Mouse (Mus musculus): Measurements from ENCODE around the gene Dysf. TPM values are rescaled to one million over a fixed set of nuclear protein-coding genes. Genes with fewer than 3 reads are reported as not detected.

Gene Dysf
- not detected in 2 replicates for polyA plus RNA-seq (2012)

- TF ChIP-seq GATA1 (IDR thresholded peaks at IDR 0.05; ENCODE audit: low read length), result no peak
These were observed at the start of gene Dysf for GRCm38 (mm10) chr6:84008363-84009171. Dysf (plus strand) TSS chr6:84008590.

GRCm38 (mm10) chr6:83987642-83988041, 20.7 kb upstream of the Dysf start:
- TF ChIP-seq GATA1 (IDR thresholded peaks at IDR 0.05; ENCODE audit: low read length), result no peak

- TF ChIP-seq GATA1 (IDR thresholded peaks at IDR 0.05; ENCODE audit: low read length), result no peak
These were observed 5.7 kb upstream of the Dysf start for GRCm38 (mm10) chr6:84002716-84003115.

GRCm38 (mm10) chr6:84004295-84004694, 4.1 kb upstream of the Dysf start:
- TF ChIP-seq GATA1 (IDR thresholded peaks at IDR 0.05; ENCODE audit: low read length), result no peak

- no peak for TF ChIP-seq GATA1 (IDR thresholded peaks at IDR 0.05; ENCODE audit: low read length)
These were observed 932 bp downstream of the Dysf start for GRCm38 (mm10) chr6:84009172-84009872.

- TF ChIP-seq GATA1 (IDR thresholded peaks at IDR 0.05; ENCODE audit: low read length), result no peak
These were observed 1.5 kb downstream of the Dysf start for GRCm38 (mm10) chr6:84009915-84010302.

GRCm38 (mm10) chr6:84010303-84011225, 2.2 kb downstream of the Dysf start:
- TF ChIP-seq GATA1 (IDR thresholded peaks at IDR 0.05; ENCODE audit: low read length), result no peak

- no peak for TF ChIP-seq GATA1 (IDR thresholded peaks at IDR 0.05; ENCODE audit: low read length)
These were observed 8.5 kb downstream of the Dysf start for GRCm38 (mm10) chr6:84016851-84017250.

- no peak for TF ChIP-seq GATA1 (IDR thresholded peaks at IDR 0.05; ENCODE audit: low read length)
These were observed 9.0 kb downstream of the Dysf start for GRCm38 (mm10) chr6:84017392-84017791.

GRCm38 (mm10) chr6:84018906-84019550, 10.6 kb downstream of the Dysf start:
- no peak for TF ChIP-seq GATA1 (IDR thresholded peaks at IDR 0.05; ENCODE audit: low read length)

GRCm38 (mm10) chr6:84020002-84020401, 11.6 kb downstream of the Dysf start:
- TF ChIP-seq GATA1 (IDR thresholded peaks at IDR 0.05; ENCODE audit: low read length), result no peak

GRCm38 (mm10) chr6:84021990-84022389, 13.6 kb downstream of the Dysf start:
- TF ChIP-seq GATA1 (IDR thresholded peaks at IDR 0.05; ENCODE audit: low read length), result no peak

- no peak for TF ChIP-seq GATA1 (IDR thresholded peaks at IDR 0.05; ENCODE audit: low read length)
These were observed 17.2 kb downstream of the Dysf start for GRCm38 (mm10) chr6:84025636-84026035.

GRCm38 (mm10) chr6:84028791-84029190, 20.4 kb downstream of the Dysf start:
- no peak for TF ChIP-seq GATA1 (IDR thresholded peaks at IDR 0.05; ENCODE audit: low read length)

GRCm38 (mm10) chr6:84029775-84030174, 21.4 kb downstream of the Dysf start:
- no peak for TF ChIP-seq GATA1 (IDR thresholded peaks at IDR 0.05; ENCODE audit: low read length)
